Mouse (Mus musculus): Measurements from ENCODE around the gene Gpr107. TPM values are rescaled to one million over a fixed set of nuclear protein-coding genes. Genes with fewer than 3 reads are reported as not detected.
"Not testable (repeated sequence)": the region's sequence is repeated elsewhere in the genome, so short reads cannot be mapped to it uniquely, and the experiment has no call there.

Gene Gpr107
- polyA plus RNA-seq, 1 experiment from 2014 or later = 29.9 TPM

DNA sequence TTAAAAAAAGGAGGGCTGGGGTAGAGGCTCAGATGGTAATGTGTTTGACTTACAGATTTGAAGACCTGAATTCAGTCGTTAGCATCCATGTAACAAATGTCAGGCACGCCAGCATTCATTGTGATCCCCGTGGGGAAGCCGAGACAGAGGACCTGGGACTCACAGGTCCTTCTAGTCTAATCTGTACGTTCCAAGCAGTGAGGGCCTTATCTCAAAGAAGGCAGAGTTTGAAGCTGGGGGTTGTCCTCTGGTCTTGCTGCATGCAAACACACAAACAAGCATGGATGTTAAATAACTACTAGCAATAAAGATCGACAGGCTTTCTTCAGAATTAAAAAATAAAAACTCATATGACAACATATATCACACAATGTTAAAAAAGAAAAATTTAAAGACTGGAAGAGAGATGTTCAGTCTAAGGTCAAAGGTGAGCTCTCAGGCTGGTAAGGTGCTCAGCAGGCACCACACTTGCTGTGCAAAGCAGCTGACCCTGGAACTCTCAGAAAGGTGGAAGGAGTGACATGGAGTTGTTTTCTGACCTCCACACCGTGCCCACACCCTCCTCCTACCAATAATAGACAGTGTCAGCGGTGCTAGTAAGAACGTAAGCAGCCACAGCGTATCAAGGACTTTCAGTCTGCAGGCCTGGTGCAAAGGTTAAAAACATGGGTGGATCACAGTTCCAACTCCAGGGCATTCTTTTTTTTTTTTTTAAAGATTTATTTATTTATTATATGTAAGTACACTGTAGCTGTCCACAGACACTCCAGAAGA, 8.2 kb downstream of the Gpr107 start:
- no peak overlapping the region for H3K27ac ChIP-seq (ENCODE audit: low read length)
- ATAC-seq (replicated peaks; ENCODE audit: extremely low read depth, insufficient read depth, low FRiP score) = no peak
- H3K4me3 ChIP-seq (ENCODE audit: low read length) = no peak overlapping the region
- H3K36me3 ChIP-seq (ENCODE audit: control insufficient read depth, insufficient read depth) = no peaks in the 10 kb centered on the region
- no peaks in the 10 kb centered on the region for H3K27me3 ChIP-seq (ENCODE audit: control insufficient read depth, insufficient read depth, low read length)
- H3K4me2 ChIP-seq (ENCODE audit: low read depth, low read length) = no peak overlapping the region
- peaks cover 32% of the 10 kb centered on the region for H3K4me1 ChIP-seq (ENCODE audit: control insufficient read depth, insufficient read depth, low read length)
- no peak overlapping the region for H3K9ac ChIP-seq (ENCODE audit: low read length)
- WGBS = 64% methylated on average over 10 of the region's 10 CpGs
- H3K9me3 ChIP-seq (replicated peaks; ENCODE audit: control insufficient read depth, low read length) = no peaks in the 10 kb centered on the region

DNA sequence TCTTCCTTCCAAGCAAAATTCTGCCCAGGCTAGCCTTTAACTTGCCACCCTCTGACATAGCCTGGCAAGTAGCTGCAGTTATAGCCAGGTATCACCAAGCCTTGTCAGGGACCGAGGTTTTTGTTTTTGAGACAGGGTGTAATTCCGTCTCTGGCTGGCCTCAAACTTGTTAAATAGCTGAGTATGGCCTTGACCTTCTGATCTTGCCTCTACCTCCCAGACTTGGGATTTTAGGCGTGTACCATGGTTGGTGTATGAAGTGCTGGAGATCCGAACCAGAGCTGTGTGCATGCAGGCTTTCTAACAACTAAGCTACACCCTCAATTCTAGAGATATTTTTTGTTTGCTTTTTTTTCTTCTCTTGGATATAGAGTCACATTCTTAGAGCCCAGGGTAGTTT, 9.5 kb downstream of the Gpr107 start:
- peaks cover 38% of the 10 kb centered on the region for H3K4me1 ChIP-seq (ENCODE audit: control insufficient read depth, insufficient read depth, low read length)
- 0 out of 2 replicates have a peak, but pooled peaks cover under 1% of the 10 kb centered on the region for H3K36me3 ChIP-seq (ENCODE audit: control insufficient read depth, insufficient read depth)
- no peak overlapping the region for H3K27ac ChIP-seq (ENCODE audit: low read length)
- H3K4me3 ChIP-seq (ENCODE audit: low read length) = no peak overlapping the region
- WGBS = 79% methylated on average over 4 of the region's 4 CpGs
- no peak overlapping the region for H3K4me2 ChIP-seq (ENCODE audit: low read depth, low read length)
- H3K27me3 ChIP-seq (ENCODE audit: control insufficient read depth, insufficient read depth, low read length) = no peaks in the 10 kb centered on the region
- no peak for ATAC-seq (replicated peaks; ENCODE audit: extremely low read depth, insufficient read depth, low FRiP score)
- H3K9ac ChIP-seq (ENCODE audit: low read length) = no peak overlapping the region
- no peaks in the 10 kb centered on the region for H3K9me3 ChIP-seq (replicated peaks; ENCODE audit: control insufficient read depth, low read length)

DNA sequence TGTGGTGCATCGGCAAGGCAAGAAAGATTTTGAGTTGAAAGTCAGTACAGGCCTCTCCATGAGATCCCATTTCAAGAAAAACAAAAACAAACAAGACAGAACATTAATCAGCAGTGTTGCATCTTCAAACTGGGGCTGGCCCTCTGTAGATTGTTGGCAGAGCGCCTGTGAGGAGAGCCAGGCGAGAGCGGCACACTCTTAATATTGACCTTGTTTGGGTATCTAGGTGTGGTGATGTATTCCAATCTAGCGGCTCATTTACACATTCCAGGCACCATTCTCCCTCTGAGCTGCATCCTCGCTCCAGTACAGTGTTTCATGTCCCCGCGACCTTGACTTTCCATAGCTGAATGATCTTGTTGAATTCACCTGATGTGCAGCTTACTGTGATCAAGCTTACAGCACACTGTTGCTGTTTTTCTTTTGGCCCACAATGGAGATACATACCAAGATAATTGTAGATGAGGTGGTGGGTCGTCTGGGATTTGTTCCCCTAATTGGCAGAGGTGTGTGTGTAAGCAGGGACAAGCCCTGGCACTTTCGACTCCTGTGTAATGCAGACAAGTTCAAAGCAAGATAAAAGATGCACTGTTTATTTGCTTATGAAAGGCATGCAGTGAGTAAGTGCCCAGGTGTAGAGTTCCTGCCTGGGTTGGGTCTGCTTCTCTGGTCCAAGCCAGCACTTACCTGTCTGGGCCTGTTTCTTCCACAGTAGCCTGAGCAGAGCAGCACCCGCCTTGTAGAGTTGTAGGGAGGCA, 11.4 kb downstream of the Gpr107 start:
- peak overlapping the region; percentile 1; the same call in 1 of the 2 replicates for H3K9ac ChIP-seq (ENCODE audit: low read length)
- no peaks in the 10 kb centered on the region for H3K9me3 ChIP-seq (replicated peaks; ENCODE audit: control insufficient read depth, low read length)
- H3K27me3 ChIP-seq (ENCODE audit: control insufficient read depth, insufficient read depth, low read length) = no peaks in the 10 kb centered on the region
- H3K27ac ChIP-seq (ENCODE audit: low read length) = peak overlapping the region; percentile 93
- no peak overlapping the region for H3K4me3 ChIP-seq (ENCODE audit: low read length)
- H3K4me2 ChIP-seq (ENCODE audit: low read depth, low read length) = no peak overlapping the region
- WGBS = 47% methylated on average over 11 of the region's 11 CpGs
- H3K36me3 ChIP-seq (ENCODE audit: control insufficient read depth, insufficient read depth) = peaks cover 13% of the 10 kb centered on the region
- peaks cover 33% of the 10 kb centered on the region for H3K4me1 ChIP-seq (ENCODE audit: control insufficient read depth, insufficient read depth, low read length)
- no peak for ATAC-seq (replicated peaks; ENCODE audit: extremely low read depth, insufficient read depth, low FRiP score)

DNA sequence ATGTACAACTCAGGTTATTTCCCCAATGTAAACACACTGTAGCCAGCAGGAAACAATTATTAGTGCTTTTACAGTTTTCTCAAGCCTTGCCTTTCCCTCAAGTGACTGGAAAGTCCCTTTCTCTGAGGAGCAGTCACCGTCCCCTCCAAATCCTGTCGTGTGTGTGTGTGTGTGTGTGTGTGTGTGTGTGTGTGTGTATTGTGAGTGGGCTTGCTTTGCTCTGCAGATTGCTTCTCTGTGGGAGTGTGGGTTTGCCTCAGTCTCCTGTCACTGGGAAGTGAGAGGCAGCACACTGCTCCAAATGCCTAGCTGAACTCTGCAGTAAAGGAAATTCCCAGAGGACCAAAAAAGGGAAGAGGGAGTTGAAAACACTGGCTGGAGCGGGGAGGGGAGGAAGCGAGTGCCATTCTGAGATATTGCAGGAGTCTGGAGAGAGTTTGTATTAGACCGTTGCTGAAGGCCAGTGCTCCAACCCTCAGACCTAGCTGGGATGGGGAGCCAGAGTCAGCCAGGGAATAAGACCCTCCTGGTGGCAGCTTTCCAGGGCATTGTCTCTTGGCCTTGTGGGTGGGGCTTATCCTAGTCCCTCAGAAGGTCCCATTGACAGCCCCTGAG, 12.8 kb downstream of the Gpr107 start:
- H3K9ac ChIP-seq (ENCODE audit: low read length) = peak overlapping the region; percentile 61
- no peaks in the 10 kb centered on the region for H3K27me3 ChIP-seq (ENCODE audit: control insufficient read depth, insufficient read depth, low read length)
- peaks cover 35% of the 10 kb centered on the region for H3K4me1 ChIP-seq (ENCODE audit: control insufficient read depth, insufficient read depth, low read length)
- no peak overlapping the region for H3K4me3 ChIP-seq (ENCODE audit: low read length)
- H3K27ac ChIP-seq (ENCODE audit: low read length) = peak overlapping the region; percentile 93
- peak; percentile 75 for ATAC-seq (replicated peaks; ENCODE audit: extremely low read depth, insufficient read depth, low FRiP score)
- WGBS = 9% methylated on average over 5 of the region's 5 CpGs
- peak overlapping the region; percentile 3 for H3K4me2 ChIP-seq (ENCODE audit: low read depth, low read length)
- H3K9me3 ChIP-seq (replicated peaks; ENCODE audit: control insufficient read depth, low read length) = no peaks in the 10 kb centered on the region
- peaks cover 23% of the 10 kb centered on the region for H3K36me3 ChIP-seq (ENCODE audit: control insufficient read depth, insufficient read depth)

DNA sequence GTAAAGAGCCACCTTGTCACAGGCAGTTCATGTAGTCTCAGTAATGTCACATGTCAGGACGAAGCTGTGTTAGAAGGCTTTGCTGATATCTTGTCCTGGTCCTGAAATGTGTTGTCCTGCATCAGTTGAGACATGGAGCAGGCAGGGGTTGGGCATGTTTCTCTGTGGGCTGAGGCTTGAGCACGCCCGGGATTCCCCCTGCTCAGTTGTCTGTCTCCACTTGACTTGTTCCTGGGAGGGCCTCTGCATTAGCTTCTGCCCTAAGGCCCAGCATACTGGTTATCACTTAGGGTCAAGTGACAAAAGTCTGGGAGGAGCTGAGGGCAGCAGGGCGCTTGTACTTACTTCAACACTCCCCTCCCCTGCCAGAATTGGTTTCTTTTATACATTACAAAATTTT, 13.4 kb downstream of the Gpr107 start:
- H3K9ac ChIP-seq (ENCODE audit: low read length) = peak overlapping the region; percentile 61
- peaks cover 35% of the 10 kb centered on the region for H3K4me1 ChIP-seq (ENCODE audit: control insufficient read depth, insufficient read depth, low read length)
- peak; percentile 23; the same call in 1 of the 2 replicates for ATAC-seq (replicated peaks; ENCODE audit: extremely low read depth, insufficient read depth, low FRiP score)
- no peaks in the 10 kb centered on the region for H3K9me3 ChIP-seq (replicated peaks; ENCODE audit: control insufficient read depth, low read length)
- H3K4me2 ChIP-seq (ENCODE audit: low read depth, low read length) = peak overlapping the region; percentile 3
- peak overlapping the region; percentile 93 for H3K27ac ChIP-seq (ENCODE audit: low read length)
- 15% methylated on average over 4 of the region's 4 CpGs for WGBS
- H3K27me3 ChIP-seq (ENCODE audit: control insufficient read depth, insufficient read depth, low read length) = no peaks in the 10 kb centered on the region
- H3K36me3 ChIP-seq (ENCODE audit: control insufficient read depth, insufficient read depth) = peaks cover 23% of the 10 kb centered on the region
- H3K4me3 ChIP-seq (ENCODE audit: low read length) = no peak overlapping the region

DNA sequence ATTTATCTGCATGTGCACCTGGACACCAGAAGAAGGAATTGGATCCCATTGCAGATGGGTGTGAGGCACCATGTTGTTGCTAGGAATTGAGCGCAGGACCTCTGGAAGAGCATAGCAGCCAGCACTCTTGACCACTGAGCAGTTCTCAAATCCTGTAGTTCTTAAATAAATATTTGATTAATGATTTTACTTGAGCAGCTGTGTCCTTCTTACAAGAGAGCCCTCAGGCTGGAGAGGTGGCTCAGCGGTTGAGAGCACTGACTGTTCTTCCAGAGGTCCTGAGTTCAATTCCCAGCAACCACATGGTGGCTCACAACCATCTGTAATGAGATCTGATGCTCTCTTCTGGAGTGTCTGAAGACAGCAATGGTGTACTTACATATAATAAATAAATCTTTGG, 15.5 kb downstream of the Gpr107 start:
- H3K9me3 ChIP-seq (replicated peaks; ENCODE audit: control insufficient read depth, low read length); H3K27ac ChIP-seq (ENCODE audit: low read length); ATAC-seq (replicated peaks; ENCODE audit: extremely low read depth, insufficient read depth, low FRiP score); H3K27me3 ChIP-seq (ENCODE audit: control insufficient read depth, insufficient read depth, low read length); H3K9ac ChIP-seq (ENCODE audit: low read length); H3K4me2 ChIP-seq (ENCODE audit: low read depth, low read length); H3K4me3 ChIP-seq (ENCODE audit: low read length): not testable (repeated sequence)
- 90% methylated on average over 2 of the region's 2 CpGs for WGBS
- Histone ChIP-seq H3K36me3 (ENCODE audit: control insufficient read depth, insufficient read depth) (peaks cover 37% of the 10 kb centered on the region), H3K4me1 (ENCODE audit: control insufficient read depth, insufficient read depth, low read length) (peaks cover 38% of the 10 kb centered on the region)

DNA sequence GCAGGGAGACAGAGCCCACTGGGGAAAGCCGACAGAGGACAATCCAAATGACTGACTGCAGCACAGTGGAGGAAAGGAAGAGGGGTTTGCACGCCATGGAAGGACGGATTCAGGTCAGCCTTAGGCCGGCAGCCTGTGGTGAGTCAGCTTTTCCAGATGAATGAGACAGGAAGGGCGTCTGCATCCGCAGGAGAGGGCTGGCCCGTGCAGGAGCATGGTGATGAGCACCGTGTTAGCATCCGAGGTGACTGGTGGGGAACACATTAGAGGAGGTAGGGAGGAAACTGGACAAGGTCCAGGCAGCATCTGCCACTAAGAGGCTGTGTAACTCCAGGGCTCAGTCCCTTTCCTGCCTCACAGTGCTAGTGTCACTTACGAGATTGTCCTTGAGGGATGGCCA, 16.9 kb downstream of the Gpr107 start:
- Histone ChIP-seq H3K4me2 (ENCODE audit: low read depth, low read length) (no peak overlapping the region), H3K4me3 (ENCODE audit: low read length) (no peak overlapping the region), H3K27ac (ENCODE audit: low read length) (peak overlapping the region; percentile 17), H3K4me1 (ENCODE audit: control insufficient read depth, insufficient read depth, low read length) (peaks cover 26% of the 10 kb centered on the region), H3K36me3 (ENCODE audit: control insufficient read depth, insufficient read depth) (peaks cover 46% of the 10 kb centered on the region), H3K9ac (ENCODE audit: low read length) (no peak overlapping the region), H3K9me3 (replicated peaks; ENCODE audit: control insufficient read depth, low read length) (no peaks in the 10 kb centered on the region), H3K27me3 (ENCODE audit: control insufficient read depth, insufficient read depth, low read length) (no peaks in the 10 kb centered on the region)
- peak; percentile 42 for ATAC-seq (replicated peaks; ENCODE audit: extremely low read depth, insufficient read depth, low FRiP score)
- 61% methylated on average over 10 of the region's 10 CpGs for WGBS

DNA sequence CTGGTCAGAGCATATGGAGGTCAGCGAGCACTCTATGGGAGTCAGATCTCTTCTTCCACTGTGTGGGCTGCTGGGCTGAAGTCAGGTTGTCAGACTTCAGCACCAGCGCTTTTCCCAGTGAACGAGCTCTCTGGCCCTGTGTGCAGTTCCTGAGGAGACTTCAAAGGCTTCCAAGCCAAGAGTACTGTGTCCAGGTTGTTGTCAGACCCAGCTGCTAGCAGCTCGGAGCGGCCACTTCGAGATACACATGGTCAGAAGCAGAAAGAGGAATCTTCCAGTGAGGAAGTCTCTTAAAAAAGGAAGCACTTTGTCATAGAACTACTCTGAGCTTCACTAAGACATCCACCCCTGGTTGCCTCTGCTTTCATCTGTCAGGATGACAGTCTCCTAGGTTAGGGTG, 18.0 kb downstream of the Gpr107 start:
- no peaks in the 10 kb centered on the region for H3K27me3 ChIP-seq (ENCODE audit: control insufficient read depth, insufficient read depth, low read length)
- 81% methylated on average over 6 of the region's 6 CpGs for WGBS
- H3K4me2 ChIP-seq (ENCODE audit: low read depth, low read length) = no peak overlapping the region
- peaks cover 14% of the 10 kb centered on the region for H3K4me1 ChIP-seq (ENCODE audit: control insufficient read depth, insufficient read depth, low read length)
- H3K9me3 ChIP-seq (replicated peaks; ENCODE audit: control insufficient read depth, low read length) = no peaks in the 10 kb centered on the region
- no peak for ATAC-seq (replicated peaks; ENCODE audit: extremely low read depth, insufficient read depth, low FRiP score)
- no peak overlapping the region for H3K9ac ChIP-seq (ENCODE audit: low read length)
- no peak overlapping the region for H3K4me3 ChIP-seq (ENCODE audit: low read length)
- H3K36me3 ChIP-seq (ENCODE audit: control insufficient read depth, insufficient read depth) = peaks cover 46% of the 10 kb centered on the region
- no peak overlapping the region for H3K27ac ChIP-seq (ENCODE audit: low read length)

DNA sequence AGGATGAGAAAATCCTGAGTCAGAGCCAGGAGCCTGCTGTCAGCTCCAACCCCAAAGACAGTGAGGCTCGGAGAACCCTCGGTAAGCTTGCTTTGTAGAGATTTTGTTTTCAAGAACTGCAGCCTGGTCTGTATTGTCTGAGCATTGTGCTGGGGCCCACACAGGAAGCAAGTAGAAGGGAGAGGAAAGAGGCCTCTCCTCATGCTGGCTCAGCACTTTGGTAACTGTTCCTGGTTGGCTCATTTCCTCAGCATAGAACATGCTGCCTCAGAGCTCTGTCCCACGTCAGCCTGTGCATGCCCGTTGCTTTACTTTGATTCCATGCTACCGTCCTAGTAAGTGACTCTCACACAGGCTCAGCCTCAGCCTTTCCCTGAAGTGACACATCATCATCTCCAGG, 19.9 kb downstream of the Gpr107 start:
- Histone ChIP-seq H3K27me3 (ENCODE audit: control insufficient read depth, insufficient read depth, low read length) (no peaks in the 10 kb centered on the region), H3K4me3 (ENCODE audit: low read length) (no peak overlapping the region), H3K27ac (ENCODE audit: low read length) (peak overlapping the region; percentile 81), H3K36me3 (ENCODE audit: control insufficient read depth, insufficient read depth) (peaks cover 50% of the 10 kb centered on the region), H3K4me2 (ENCODE audit: low read depth, low read length) (no peak overlapping the region), H3K9me3 (replicated peaks; ENCODE audit: control insufficient read depth, low read length) (no peaks in the 10 kb centered on the region), H3K4me1 (ENCODE audit: control insufficient read depth, insufficient read depth, low read length) (peaks cover 5% of the 10 kb centered on the region; the same call in 1 of the 2 replicates), H3K9ac (ENCODE audit: low read length) (no peak overlapping the region)
- ATAC-seq (replicated peaks; ENCODE audit: extremely low read depth, insufficient read depth, low FRiP score) = peak; percentile 75
- WGBS = 64% methylated on average over 5 of the region's 5 CpGs
